Mouse (Mus musculus) kidney, adult 2 months (tissue): ENCODE results near the gene Kcnb1.

Source experiments
- CTCF ChIP-seq: fragments of 200-500 bp; conservative IDR thresholded peaks from 2 replicates; pipeline ENCODE4 v1.5.1; 2011; ENCODE audit warnings: low read depth, mild to moderate bottlenecking, control low read depth, low read length, moderate library complexity, mixed read lengths; ENCODE audit not compliant: insufficient read depth, insufficient read length
- POLR2A ChIP-seq: fragments of 200-500 bp; IDR thresholded peaks from one replicate; pipeline ENCODE4 v1.6.1; 2011; ENCODE audit warnings: low read depth, low read length, control low read depth

- TF ChIP-seq POLR2A: no peak
- peak; percentile 99 for TF ChIP-seq CTCF
These were observed 29.3 kb upstream of the Kcnb1 start for GRCm38 (mm10) chr2:167219154-167219775.
